Mouse (Mus musculus): ENCODE measurements at regions not wholly inside any gene's neighbourhood (a gene's known extent, or its start where the extent isn't known, plus 50 kb on each side); places are given as distances from the start of the nearest gene placed in this dataset.

- no peak overlapping the region for H3K4me2 ChIP-seq (replicated peaks)
- H3K9ac ChIP-seq = no peak overlapping the region
- H3K4me1 ChIP-seq = no peaks in the 10 kb centered on the region
- H3K27me3 ChIP-seq = no peaks in the 10 kb centered on the region
- no peaks in the 10 kb centered on the region for H3K9me3 ChIP-seq (replicated peaks)
- no peak overlapping the region for H3K27ac ChIP-seq (replicated peaks)
- H3K36me3 ChIP-seq = no peaks in the 10 kb centered on the region
- WGBS = 46% methylated on average over 8 of the region's 8 CpGs
- no peak overlapping the region for H3K4me3 ChIP-seq (replicated peaks)
- ATAC-seq (ENCODE audit: insufficient number of reproducible peaks, low FRiP score, low TSS enrichment, low read depth) = no peak
These were observed 404.7 kb downstream of the Pla2g4a start for GRCm38 (mm10) chr1:149556381-149556780.

DNA sequence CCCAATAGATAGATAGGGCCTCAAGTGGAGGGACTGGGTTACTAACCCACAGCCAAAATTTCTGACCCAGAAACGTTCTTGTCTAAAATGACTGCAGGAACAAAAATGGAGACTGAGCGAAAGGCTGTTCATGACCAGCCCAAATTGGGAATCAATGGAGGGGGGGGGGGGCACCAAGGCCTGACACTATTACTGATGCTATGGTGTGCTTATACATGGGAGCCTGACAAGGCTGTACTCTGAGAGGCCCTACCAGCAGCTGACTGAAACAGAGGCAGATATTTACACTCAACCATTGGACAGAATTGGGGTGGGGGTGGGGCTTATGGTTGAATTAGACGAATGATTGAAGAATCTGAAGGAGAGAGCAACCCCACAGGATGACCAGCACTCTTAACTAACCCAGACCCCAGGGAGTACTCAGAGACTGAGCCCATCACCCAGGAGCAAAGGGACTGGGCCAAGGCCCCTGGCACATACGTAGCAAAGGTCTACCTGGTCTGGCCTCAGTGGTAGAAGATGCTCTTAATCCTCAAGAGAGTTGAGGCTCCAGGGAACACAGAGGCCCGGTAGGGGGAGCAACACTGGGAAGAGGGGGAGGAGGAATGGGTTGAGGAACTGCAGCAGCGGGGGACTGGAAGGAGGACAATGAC is 405.6 kb downstream of the Pla2g4a start:
- peak; percentile 34; the same call in 1 of the 2 replicates for ATAC-seq (ENCODE audit: insufficient number of reproducible peaks, low FRiP score, low TSS enrichment, low read depth)
- Histone ChIP-seq H3K4me3 (replicated peaks) (no peak overlapping the region), H3K27me3 (no peaks in the 10 kb centered on the region), H3K4me1 (no peaks in the 10 kb centered on the region), H3K9ac (no peak overlapping the region), H3K9me3 (replicated peaks) (no peaks in the 10 kb centered on the region), H3K4me2 (replicated peaks) (no peak overlapping the region), H3K27ac (replicated peaks) (no peak overlapping the region), H3K36me3 (no peaks in the 10 kb centered on the region)
- 80% methylated on average over 6 of the region's 6 CpGs for WGBS

DNA sequence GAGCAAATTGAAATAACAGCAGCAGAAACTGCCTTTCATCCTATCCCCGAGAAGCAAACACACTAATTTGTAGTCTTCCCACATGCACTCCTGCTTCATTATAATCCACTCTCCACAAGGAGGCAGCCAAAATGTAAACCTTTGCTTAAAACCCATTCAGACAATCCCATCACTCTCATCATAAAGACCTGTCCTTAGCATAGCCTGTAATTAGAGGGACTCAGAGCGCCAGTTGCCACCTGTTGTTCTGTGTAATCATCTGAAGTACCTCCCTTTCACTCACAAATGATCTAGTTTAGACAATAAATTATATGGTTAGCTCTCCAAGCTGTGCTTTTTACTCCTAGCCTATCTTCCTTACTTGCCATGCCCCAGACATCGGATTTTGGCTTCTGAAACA is 415.0 kb downstream of the Pla2g4a start:
- Histone ChIP-seq H3K9ac (no peak overlapping the region), H3K4me3 (replicated peaks) (no peak overlapping the region), H3K9me3 (replicated peaks) (no peaks in the 10 kb centered on the region), H3K4me1 (no peaks in the 10 kb centered on the region), H3K27ac (replicated peaks) (no peak overlapping the region), H3K36me3 (no peaks in the 10 kb centered on the region), H3K27me3 (no peaks in the 10 kb centered on the region), H3K4me2 (replicated peaks) (no peak overlapping the region)
- 61% methylated on average over 3 of the region's 3 CpGs for WGBS
- no peak for ATAC-seq (ENCODE audit: insufficient number of reproducible peaks, low FRiP score, low TSS enrichment, low read depth)

DNA sequence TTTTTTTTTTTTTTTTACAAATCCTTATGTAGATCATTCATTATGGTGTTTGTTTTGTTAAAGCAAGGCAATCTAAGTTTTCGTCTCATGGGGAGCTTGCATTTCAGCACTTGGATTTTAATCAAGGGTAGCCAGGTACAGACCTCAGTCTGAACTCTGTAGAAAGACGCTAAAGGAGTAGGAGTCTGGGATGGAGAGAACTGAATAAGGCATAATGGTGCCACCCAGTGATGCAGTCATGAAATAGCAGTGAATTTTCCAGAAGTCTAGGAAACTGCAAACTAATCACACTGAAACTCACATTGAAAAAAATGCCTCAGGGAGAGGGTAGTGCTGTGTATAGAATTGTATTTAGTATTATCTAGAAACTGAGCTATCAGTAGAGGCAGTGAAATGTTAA is 419.7 kb downstream of the Pla2g4a start:
- H3K9me3 ChIP-seq (replicated peaks) = no peaks in the 10 kb centered on the region
- H3K4me1 ChIP-seq = no peaks in the 10 kb centered on the region
- H3K27ac ChIP-seq (replicated peaks) = no peak overlapping the region
- no peaks in the 10 kb centered on the region for H3K36me3 ChIP-seq
- no peak for ATAC-seq (ENCODE audit: insufficient number of reproducible peaks, low FRiP score, low TSS enrichment, low read depth)
- 34% methylated on average over 2 of the region's 2 CpGs for WGBS
- no peaks in the 10 kb centered on the region for H3K27me3 ChIP-seq
- no peak overlapping the region for H3K9ac ChIP-seq
- no peak overlapping the region for H3K4me2 ChIP-seq (replicated peaks)
- no peak overlapping the region for H3K4me3 ChIP-seq (replicated peaks)

GRCm38 (mm10) chr1:149533651-149534050 is 427.4 kb downstream of the Pla2g4a start:
- Histone ChIP-seq H3K4me3 (replicated peaks) (no peak overlapping the region), H3K27ac (replicated peaks) (no peak overlapping the region), H3K9ac (no peak overlapping the region), H3K4me2 (replicated peaks) (no peak overlapping the region), H3K9me3 (replicated peaks) (no peaks in the 10 kb centered on the region), H3K4me1 (no peaks in the 10 kb centered on the region), H3K36me3 (no peaks in the 10 kb centered on the region), H3K27me3 (no peaks in the 10 kb centered on the region)
- WGBS = 72% methylated on average over 3 of the region's 3 CpGs
- ATAC-seq (ENCODE audit: insufficient number of reproducible peaks, low FRiP score, low TSS enrichment, low read depth) = no peak
